Mouse (Mus musculus) liver, adult (tissue): ENCODE data around the gene Pcgf1.

Experiments used
- GATA4 ChIP-seq: IDR thresholded peaks from 2 replicates; pipeline ENCODE4 v1.6.1; 2014; ENCODE audit warnings: mild to moderate bottlenecking, low read length; ENCODE audit not compliant: insufficient replicate concordance

Gene Pcgf1

DNA sequence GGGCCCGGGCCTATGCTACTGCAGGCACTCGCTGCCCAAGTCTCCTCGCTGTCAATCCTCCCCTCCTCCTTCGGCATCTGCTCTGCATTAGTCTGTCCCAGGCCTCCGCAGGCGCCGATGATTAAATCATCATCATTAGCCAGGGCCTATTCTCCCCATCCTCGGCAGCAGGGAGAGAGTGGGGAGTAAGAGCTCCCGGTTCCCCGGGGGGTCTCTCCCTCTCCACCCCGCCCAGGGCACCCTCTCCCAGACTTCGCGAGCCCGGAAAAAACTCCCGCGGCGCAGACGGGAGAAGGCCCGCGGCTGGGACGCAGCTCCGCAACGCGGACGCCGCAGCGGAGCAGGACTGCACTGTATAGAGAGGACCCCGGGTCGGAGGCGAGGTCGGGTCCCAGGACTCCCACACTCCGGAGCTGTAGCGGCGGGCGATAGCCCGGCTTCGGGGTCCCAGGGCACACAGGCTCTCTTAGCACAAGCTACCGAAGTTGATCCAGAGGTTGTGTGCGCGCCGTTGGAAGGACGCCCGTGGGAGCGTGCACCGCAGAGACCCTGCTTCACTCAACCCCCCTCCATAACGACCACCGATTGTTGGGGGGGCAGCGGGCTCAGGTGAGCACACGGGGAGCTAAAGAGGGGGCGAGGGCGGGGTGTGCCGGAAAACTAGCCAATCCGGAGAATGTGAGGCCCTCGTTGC, at the start of gene Pcgf1:
Gene Pcgf1, plus strand, starts transcription at position 240 of the 694 bp plus-strand sequence.
- TF ChIP-seq GATA4: no peak

DNA sequence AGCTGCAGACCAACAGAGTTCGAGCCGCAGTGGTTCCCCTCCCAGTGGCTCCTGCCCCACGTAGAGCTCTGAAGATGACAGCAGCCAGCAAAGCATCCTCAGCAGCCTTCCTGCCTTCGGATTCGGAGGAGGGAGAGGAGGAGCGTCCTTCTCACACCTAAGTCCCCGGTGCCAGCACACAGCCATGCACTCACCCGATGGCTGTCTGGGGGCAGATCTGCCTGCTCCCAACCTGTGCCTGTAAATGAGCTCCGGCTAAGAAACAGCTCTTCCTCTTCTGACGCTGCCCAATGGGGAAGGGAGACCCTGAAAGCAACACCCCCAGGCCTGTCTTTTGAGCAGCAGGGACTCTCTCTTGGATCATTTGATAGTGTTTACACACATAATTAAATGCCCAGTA, 47.9 kb upstream of the Pcgf1 start:
- TF ChIP-seq GATA4: no peak

DNA sequence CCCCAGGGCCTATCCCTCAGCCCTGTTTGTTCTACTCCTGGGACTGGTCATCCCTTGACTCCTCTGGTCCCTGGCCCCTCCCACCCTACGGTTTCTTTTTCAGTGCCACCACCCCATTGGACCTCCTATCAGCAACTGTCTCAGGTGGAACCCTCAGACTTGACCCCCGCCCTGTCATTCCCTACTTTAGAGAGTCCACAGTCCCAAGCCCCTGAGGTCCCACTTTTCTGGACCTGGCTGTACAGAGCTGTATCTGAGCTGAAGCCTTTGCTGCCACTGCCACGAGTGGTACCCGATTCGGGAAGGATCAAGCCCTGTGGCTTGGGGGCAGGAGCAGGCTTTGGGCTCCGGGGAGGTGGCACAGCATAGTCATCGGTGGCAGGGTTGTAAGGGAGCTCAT, 46.6 kb upstream of the Pcgf1 start:
- no peak for TF ChIP-seq GATA4

DNA sequence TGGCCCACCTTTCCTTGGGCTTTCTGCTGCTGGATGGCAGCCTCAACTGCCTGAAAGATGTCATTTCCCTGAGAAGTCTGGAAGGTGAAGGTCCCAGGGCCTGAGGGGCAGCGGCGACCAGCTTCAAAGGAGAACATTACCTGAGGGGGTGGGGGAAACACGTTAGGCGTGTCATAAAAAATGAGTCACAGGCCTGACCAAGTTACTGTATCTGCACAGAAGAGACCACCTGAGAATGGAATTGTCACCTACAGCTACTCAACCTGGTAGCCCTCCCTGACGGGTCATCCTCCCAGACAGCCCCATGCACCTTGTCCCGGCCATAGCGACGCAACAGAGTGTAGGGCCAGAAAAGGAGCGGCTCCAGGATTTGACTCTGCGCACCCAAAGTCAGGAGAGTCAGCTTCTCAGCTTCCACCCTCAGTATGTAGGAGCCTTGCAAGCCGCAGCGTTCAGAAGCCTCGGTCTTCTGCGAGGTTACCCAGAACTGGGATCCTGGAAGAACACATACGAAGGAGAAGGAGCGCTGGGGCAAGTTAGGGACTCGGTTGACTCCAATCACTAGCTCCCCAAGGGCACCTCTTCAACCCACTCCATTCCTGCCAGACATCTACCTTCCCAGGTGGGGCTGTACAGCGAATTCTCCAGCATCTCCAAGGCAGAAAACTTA, 45.6 kb upstream of the Pcgf1 start:
- no peak for TF ChIP-seq GATA4

DNA sequence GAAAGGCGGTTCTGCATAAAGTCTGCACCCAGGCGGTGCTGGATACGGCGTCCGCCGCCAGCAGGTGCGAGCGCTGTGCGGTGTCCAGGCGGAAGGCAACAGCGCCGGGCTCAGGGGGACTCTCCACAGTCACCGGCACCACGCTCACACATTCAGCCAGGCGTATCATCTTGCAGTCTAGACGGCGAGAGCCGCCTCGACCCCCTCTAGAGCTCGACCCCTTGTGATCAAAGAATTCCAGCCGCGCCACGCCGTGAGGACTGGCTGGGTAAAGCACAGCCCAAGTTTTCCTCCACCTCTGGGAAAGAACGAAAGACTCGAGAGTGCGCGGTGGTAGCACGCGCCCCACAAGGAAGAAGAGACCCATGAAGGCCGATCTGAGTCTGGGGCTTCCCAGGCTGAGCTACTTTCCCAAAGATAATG, 44.9 kb upstream of the Pcgf1 start:
- no peak for TF ChIP-seq GATA4

DNA sequence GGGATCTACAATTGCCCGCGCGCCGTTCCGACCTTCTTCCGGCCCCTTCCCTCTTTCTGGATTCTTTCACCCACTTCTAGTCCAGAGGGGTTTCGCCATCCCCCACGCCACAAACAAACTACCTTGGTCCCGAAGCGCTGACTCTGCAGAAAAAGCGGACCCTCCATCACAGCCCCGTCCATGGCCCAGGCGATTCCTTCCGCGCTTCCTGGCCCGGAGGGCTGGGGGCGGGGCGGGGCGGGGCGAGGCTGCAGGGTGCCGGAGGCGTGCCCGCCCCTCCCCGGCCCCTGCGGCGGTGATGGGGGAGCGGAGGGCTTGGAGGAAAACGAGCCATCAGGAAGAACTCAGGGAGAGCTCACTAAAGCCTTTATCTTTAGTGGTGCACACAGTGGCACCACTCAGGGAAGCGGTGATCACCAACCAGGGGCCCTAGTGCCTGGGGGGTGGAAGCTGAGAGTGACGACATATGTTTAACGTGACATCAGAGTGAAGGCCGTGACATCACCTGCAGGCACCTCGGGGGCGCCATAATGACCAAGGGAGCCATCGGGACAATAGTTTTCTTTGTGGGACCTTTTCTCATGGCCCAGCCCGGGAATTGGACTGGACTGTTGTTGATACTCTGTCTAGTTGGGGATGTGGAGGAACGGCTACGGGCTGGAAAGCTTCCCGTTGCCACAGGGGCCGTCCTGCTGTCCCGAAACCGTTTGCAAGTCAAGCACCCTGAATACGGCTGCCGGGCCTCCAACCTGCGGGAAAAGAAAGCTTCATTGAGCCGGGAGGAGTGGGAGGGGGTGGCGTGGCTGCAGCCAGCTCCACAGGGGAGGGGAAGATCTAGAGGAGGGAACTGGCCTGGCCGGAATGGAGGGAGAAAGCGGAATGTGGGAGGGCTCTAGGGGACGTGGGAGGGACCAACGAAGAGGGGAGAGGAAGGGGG, 44.2 kb upstream of the Pcgf1 start, which contains the start of the genes Dok1 and Loxl3:
Gene Dok1, minus strand, starts transcription at position 223 of the 937 bp plus-strand sequence.
Gene Loxl3, plus strand, starts transcription at position 925 of the 937 bp plus-strand sequence.
- TF ChIP-seq GATA4: no peak

DNA sequence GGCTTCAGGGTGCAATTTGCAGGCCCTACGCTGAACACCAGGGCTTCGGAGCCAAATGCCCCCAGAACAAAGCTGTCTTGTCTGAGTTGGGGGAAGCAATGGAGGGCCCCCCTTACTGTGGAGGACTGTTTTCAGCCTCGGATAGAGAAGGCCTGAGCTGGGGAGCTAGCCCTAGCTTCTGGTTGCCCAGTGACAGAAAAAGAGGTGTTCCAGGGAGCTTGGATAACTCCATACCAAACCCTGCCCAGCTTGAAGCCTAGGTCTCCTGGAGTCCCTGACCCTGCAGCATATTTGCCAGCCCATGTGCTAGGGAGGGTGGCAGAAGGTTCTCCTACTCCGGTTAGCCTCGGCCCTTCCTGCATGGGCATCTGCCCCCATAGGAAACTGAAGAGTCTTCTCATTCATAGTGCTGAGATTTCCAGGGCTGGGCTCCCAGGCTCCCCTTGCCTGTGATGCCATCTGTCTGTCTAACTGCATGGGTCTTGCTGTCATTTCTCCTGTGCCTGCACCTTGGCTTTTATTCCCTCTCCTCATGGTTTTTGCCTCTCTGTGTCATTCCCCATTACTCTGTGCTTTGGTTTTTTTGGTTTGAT, 43.1 kb upstream of the Pcgf1 start:
- no peak for TF ChIP-seq GATA4

DNA sequence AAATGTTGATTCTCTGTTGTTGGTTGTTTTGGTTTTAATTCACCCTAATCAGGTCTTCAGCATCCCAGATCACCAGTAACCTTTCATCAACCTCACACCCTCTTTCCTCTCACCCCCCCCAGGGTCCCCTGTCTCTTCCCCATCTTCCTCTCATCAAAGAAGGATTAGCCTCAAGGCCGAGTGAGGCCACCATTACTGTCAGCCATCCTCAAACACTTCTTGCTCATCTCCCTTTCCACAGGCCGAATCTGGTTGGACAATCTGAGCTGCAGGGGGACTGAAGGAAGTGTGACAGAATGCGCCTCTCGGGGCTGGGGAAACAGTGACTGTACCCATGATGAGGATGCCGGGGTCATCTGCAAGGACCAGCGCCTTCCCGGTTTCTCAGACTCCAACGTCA, 40.5 kb upstream of the Pcgf1 start:
- no peak for TF ChIP-seq GATA4

DNA sequence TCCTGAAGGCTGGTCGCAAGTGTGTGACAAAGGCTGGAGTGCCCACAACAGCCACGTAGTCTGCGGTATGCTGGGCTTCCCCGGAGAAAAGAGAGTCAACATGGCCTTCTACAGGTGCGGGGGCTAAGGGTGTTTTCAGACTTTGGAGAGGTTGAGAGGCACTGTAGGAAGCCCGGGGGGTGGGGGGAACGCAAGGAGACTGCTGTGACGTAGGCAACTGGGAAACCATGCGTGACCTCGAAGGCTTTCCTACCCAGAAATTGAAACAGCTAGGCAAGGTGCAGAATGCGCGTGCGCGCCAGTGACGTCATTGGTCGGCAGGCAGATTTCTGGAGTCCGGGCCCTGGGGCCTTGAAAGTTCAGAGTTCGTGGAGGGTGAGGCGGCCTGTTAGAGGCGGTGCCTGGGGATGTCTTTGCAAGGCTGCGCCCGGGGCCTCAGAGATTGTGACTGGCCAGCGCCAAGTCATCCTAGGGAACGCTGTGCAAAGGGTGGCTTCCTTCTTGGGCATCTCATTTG, 39.1 kb upstream of the Pcgf1 start:
- no peak for TF ChIP-seq GATA4

DNA sequence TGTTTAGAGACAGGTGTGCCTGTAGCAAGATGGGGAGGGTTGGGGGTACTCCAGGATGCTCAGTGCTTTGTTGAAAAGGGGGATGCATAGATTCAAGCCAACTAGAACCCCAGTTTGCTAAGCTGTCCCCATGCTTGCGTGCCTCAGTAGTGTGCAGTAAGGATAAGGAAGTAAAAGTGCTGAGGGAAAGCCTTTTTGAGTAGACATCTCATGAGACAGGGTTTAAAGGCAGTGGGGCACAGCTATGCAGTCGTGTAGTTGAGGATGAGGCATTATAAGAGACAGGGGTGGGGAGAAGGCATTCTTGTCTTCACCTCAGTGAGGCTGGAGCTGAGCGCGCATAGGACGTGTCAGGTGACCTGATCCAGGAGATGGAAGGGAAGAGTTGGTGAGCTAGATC, 37.1 kb upstream of the Pcgf1 start:
- no peak for TF ChIP-seq GATA4

DNA sequence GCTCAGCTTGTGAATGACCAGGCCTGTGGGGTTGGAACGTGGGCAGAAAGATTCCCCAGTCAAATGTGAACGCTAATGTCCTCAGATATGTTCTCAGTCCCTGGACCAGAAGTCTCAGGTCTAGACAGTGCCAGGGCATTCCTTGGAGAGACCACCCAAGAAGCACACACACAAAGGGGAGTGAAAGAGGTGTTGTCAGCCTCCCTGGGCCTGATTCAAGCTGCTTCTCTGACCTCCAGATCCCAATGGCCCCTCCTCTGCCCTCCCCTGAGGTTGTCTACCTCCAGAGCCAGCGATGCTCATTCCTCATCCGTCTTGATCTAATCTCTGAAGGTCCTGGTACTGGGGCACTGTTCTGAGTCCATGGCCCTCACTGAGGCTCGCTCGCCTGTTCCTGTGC, 34.1 kb upstream of the Pcgf1 start:
- TF ChIP-seq GATA4: no peak

DNA sequence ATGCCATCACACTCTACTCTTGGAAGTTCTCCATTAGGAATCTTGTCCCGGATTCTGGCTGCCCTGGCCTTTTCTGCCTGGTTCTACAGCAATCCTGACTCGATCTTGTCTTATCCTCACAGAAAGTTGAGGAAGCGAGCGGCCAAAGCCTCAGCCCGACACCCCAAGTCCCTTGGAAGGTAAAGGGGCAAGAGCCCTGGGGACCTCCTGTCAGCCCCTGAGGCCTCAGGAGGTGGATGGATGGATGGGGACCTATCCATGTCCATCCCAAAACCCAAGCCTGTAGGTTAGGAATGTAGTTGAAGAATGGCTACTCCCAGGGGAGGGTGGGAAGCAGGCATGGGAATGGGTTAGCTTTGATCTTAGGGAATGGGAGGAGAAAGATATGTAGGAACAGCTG, 33.7 kb upstream of the Pcgf1 start:
- TF ChIP-seq GATA4: no peak

DNA sequence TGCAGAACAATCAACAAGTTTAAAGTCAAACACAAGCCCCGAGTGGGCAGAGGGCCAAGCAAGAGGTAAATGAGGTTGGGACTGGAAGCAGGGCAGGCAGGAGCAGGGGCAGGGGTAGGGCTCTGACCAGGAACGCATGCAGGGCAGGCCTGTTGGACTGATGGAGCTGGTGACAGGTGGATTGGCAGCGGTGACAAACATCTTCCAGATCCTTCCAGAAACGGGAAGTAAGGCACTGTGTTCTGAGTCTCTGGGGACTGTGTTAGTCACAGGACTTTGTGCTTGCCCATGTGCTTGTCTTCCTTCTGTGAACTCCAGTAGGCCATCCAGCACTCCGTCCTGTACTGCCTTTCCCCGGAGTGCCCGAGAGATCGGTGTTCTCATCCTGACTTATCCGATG, 32.9 kb upstream of the Pcgf1 start:
- TF ChIP-seq GATA4: no peak

DNA sequence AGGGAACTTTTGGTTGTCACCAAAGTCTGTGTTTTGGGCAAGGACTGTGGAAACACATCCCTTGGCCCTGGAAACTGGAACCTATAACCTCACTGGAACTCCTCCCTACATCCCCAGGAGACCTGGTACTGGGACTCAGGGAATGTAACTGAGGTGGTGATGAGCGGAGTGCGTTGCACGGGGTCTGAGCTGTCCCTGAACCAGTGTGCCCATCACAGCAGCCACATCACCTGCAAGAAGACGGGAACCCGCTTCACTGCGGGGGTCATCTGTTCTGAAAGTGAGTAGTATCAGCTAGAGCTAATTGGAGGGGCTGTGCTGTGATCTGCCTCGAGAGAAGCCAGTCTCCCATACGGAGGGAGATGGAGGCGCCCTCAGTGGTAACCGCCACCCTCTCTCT, 28.3 kb upstream of the Pcgf1 start:
- no peak for TF ChIP-seq GATA4

DNA sequence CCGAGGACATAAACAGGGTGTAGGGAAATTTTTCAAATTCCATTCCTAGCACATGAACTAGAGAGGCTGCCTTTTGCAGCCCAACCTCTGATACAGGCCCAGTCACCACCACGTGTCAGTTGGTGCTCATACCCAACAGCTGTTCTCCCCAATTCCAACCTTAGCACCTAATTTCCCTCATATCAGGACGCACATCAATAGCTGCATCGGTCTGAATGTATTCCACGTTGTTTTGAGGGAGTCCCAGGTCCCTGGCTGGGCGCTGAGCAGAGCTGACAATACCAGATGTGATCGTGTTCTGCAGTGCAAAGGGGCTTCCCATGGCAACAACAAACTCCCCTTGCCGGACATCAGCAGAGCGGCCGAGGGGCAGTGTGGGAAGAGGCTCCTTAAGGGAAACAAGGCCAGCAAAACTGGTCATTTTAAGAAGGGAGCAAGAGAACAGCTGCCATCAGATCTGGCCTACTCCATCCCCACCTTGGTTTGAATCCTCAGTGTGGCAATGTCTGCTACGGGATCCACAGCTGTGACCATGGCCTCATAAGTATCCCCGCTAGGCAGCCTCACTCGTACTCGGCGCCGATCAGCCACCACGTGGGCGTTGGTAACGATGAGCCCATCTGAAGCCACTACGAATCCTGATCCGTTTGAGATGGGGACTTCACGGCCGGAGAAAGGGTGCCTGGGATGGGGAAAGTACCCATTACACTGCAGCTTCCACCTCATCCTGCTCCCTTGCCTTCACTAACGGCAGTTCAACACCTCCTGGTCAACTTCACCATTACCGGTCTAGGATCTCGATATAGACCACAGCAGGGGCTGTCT, 24.3 kb upstream of the Pcgf1 start:
- no peak for TF ChIP-seq GATA4
